Mouse (Mus musculus): ENCODE data around the gene Cfl1.
"Not testable (repeated sequence)": the region's sequence is repeated elsewhere in the genome, so short reads cannot be mapped to it uniquely, and the experiment has no call there.

Cfl1 gene

GRCm38 (mm10) chr19:5477004-5477667 is 13.1 kb upstream of the Cfl1 start:
- H3K27me3 ChIP-seq (ENCODE audit: control insufficient read depth, insufficient read depth, low read length, poor library complexity, severe bottlenecking) = no peaks in the 10 kb centered on the region; the same call in 1 of the 2 replicates
- no peak for DNase-seq (ENCODE audit: low read depth, low spot score)
- no peaks in the 10 kb centered on the region for H3K36me3 ChIP-seq (ENCODE audit: control insufficient read depth, insufficient read depth, low read length, poor library complexity, severe bottlenecking)

GRCm38 (mm10) chr19:5477668-5478300 is 12.5 kb upstream of the Cfl1 start:
- DNase-seq (ENCODE audit: low read depth, low spot score) = no peak
- no peaks in the 10 kb centered on the region for H3K36me3 ChIP-seq (ENCODE audit: control insufficient read depth, insufficient read depth, low read length, poor library complexity, severe bottlenecking)
- H3K27me3 ChIP-seq (ENCODE audit: control insufficient read depth, insufficient read depth, low read length, poor library complexity, severe bottlenecking) = no peaks in the 10 kb centered on the region; the same call in 1 of the 2 replicates

GRCm38 (mm10) chr19:5480016-5480415 is 10.2 kb upstream of the Cfl1 start:
- Histone ChIP-seq H3K36me3 (ENCODE audit: control insufficient read depth, insufficient read depth, low read length, poor library complexity, severe bottlenecking) (peaks cover 3% of the 10 kb centered on the region; the same call in 1 of the 2 replicates), H3K27me3 (ENCODE audit: control insufficient read depth, insufficient read depth, low read length, poor library complexity, severe bottlenecking) (no peaks in the 10 kb centered on the region)
- DNase-seq (ENCODE audit: low read depth, low spot score) = no peak

- peaks cover 3% of the 10 kb centered on the region; the same call in 1 of the 2 replicates for H3K36me3 ChIP-seq (ENCODE audit: control insufficient read depth, insufficient read depth, low read length, poor library complexity, severe bottlenecking)
- DNase-seq (ENCODE audit: low read depth, low spot score) = no peak
- no peaks in the 10 kb centered on the region for H3K27me3 ChIP-seq (ENCODE audit: control insufficient read depth, insufficient read depth, low read length, poor library complexity, severe bottlenecking)
Measured at GRCm38 (mm10) chr19:5481398-5481797, 8.9 kb upstream of the Cfl1 start.

- H3K27me3 ChIP-seq (ENCODE audit: control insufficient read depth, insufficient read depth, low read length, poor library complexity, severe bottlenecking) = no peaks in the 10 kb centered on the region
- DNase-seq (ENCODE audit: low read depth, low spot score) = no peak
Measured at GRCm38 (mm10) chr19:5483386-5484359, 6.6 kb upstream of the Cfl1 start.

GRCm38 (mm10) chr19:5484496-5484895 is 5.8 kb upstream of the Cfl1 start:
- Histone ChIP-seq H3K27me3 (ENCODE audit: control insufficient read depth, insufficient read depth, low read length, poor library complexity, severe bottlenecking) (no peaks in the 10 kb centered on the region), H3K36me3 (ENCODE audit: control insufficient read depth, insufficient read depth, low read length, poor library complexity, severe bottlenecking) (peaks cover 3% of the 10 kb centered on the region; the same call in 1 of the 2 replicates)
- no peak for DNase-seq (ENCODE audit: low read depth, low spot score)

More at GRCm38 (mm10) chr19:5483386-5484359, 6.6 kb upstream of the Cfl1 start:
- H3K36me3 ChIP-seq (ENCODE audit: control insufficient read depth, insufficient read depth, low read length, poor library complexity, severe bottlenecking) = peaks cover 3% of the 10 kb centered on the region; the same call in 1 of the 2 replicates

GRCm38 (mm10) chr19:5485371-5485770 is 4.9 kb upstream of the Cfl1 start:
- peaks cover 3% of the 10 kb centered on the region; the same call in 1 of the 2 replicates for H3K36me3 ChIP-seq (ENCODE audit: control insufficient read depth, insufficient read depth, low read length, poor library complexity, severe bottlenecking)
- H3K27me3 ChIP-seq (ENCODE audit: control insufficient read depth, insufficient read depth, low read length, poor library complexity, severe bottlenecking) = no peaks in the 10 kb centered on the region
- DNase-seq (ENCODE audit: low read depth, low spot score) = no peak

- H3K36me3 ChIP-seq (ENCODE audit: control insufficient read depth, insufficient read depth, low read length, poor library complexity, severe bottlenecking) = peaks cover 3% of the 10 kb centered on the region; the same call in 1 of the 2 replicates
- no peak for DNase-seq (ENCODE audit: low read depth, low spot score)
- H3K27me3 ChIP-seq (ENCODE audit: control insufficient read depth, insufficient read depth, low read length, poor library complexity, severe bottlenecking) = no peaks in the 10 kb centered on the region
Measured at GRCm38 (mm10) chr19:5485821-5486220, 4.4 kb upstream of the Cfl1 start.

GRCm38 (mm10) chr19:5486286-5486685 is 4.0 kb upstream of the Cfl1 start:
- Histone ChIP-seq H3K27me3 (ENCODE audit: control insufficient read depth, insufficient read depth, low read length, poor library complexity, severe bottlenecking) (no peaks in the 10 kb centered on the region), H3K36me3 (ENCODE audit: control insufficient read depth, insufficient read depth, low read length, poor library complexity, severe bottlenecking) (peaks cover 3% of the 10 kb centered on the region; the same call in 1 of the 2 replicates)
- no peak for DNase-seq (ENCODE audit: low read depth, low spot score)

GRCm38 (mm10) chr19:5486771-5487170 is 3.5 kb upstream of the Cfl1 start:
- no peaks in the 10 kb centered on the region for H3K27me3 ChIP-seq (ENCODE audit: control insufficient read depth, insufficient read depth, low read length, poor library complexity, severe bottlenecking)
- no peak for DNase-seq (ENCODE audit: low read depth, low spot score)

GRCm38 (mm10) chr19:5487768-5488550 is 2.3 kb upstream of the Cfl1 start, which contains the start of gene Mus81:
Gene Mus81, minus strand, starts transcription at chr19:5488402.
- peaks cover 8% of the 10 kb centered on the region for H3K36me3 ChIP-seq (ENCODE audit: control insufficient read depth, insufficient read depth, low read length, poor library complexity, severe bottlenecking)
- H3K27me3 ChIP-seq (ENCODE audit: control insufficient read depth, insufficient read depth, low read length, poor library complexity, severe bottlenecking) = no peaks in the 10 kb centered on the region
- peak; percentile 97 for DNase-seq (ENCODE audit: low read depth, low spot score)

More at GRCm38 (mm10) chr19:5486771-5487170, 3.5 kb upstream of the Cfl1 start:
- H3K36me3 ChIP-seq (ENCODE audit: control insufficient read depth, insufficient read depth, low read length, poor library complexity, severe bottlenecking) = peaks cover 3% of the 10 kb centered on the region; the same call in 1 of the 2 replicates

- peaks cover 12% of the 10 kb centered on the region for H3K36me3 ChIP-seq (ENCODE audit: control insufficient read depth, insufficient read depth, low read length, poor library complexity, severe bottlenecking)
- H3K27me3 ChIP-seq (ENCODE audit: control insufficient read depth, insufficient read depth, low read length, poor library complexity, severe bottlenecking) = no peaks in the 10 kb centered on the region
- peak; percentile 96 for DNase-seq (ENCODE audit: low read depth, low spot score)
Measured at GRCm38 (mm10) chr19:5488878-5489571, 1.2 kb upstream of the Cfl1 start.

- DNase-seq (ENCODE audit: low read depth, low spot score) = not testable (repeated sequence)
Measured at GRCm38 (mm10) chr19:5489721-5490120, 534 bp upstream of the Cfl1 start.

More at GRCm38 (mm10) chr19:5489721-5490120, 534 bp upstream of the Cfl1 start:
- H3K36me3 ChIP-seq (ENCODE audit: control insufficient read depth, insufficient read depth, low read length, poor library complexity, severe bottlenecking) = peaks cover 12% of the 10 kb centered on the region
- not testable (repeated sequence) for H3K27me3 ChIP-seq (ENCODE audit: control insufficient read depth, insufficient read depth, low read length, poor library complexity, severe bottlenecking)
